Mouse (Mus musculus) megakaryocyte, embryonic 14.5 days (primary cell): ENCODE results near the gene Rbm39.

Experiments
- FLI1 ChIP-seq: IDR thresholded peaks from 2 replicates; pipeline ENCODE4 v1.6.1; 2012; ENCODE audit warnings: low read length, inconsistent platforms, mixed read lengths
- GATA1 ChIP-seq: IDR thresholded peaks from 3 replicates; pipeline ENCODE4 v1.6.1; 2012; ENCODE audit warnings: mixed read lengths, low read length, inconsistent platforms, borderline replicate concordance

- TF ChIP-seq GATA1 (no peak), FLI1 (no peak)
Observed at GRCm38 (mm10) chr2:156143367-156143766, 36.7 kb downstream of the Rbm39 start.
